Mouse (Mus musculus) MEL (cell line): ENCODE results near the gene Zfp617.

Experiments used
- CHD2 ChIP-seq: IDR thresholded peaks from 2 replicates; pipeline ENCODE4 v1.6.1; 2011; ENCODE audit warnings: low read length, improper control_type of control experiment
- CTCF ChIP-seq, 3 experiments: IDR thresholded peaks in 2 of 3; conservative IDR thresholded peaks in 1 of 3; 2 replicates each; pipeline ENCODE4 v1.5.1; 2011 to 2012; ENCODE audit warnings: low read length in 3 of 3, low read depth in 2 of 3, mild to moderate bottlenecking in 2 of 3, improper control_type of control experiment in 1 of 3, inconsistent platforms in 1 of 3, mixed read lengths in 1 of 3, moderate library complexity in 1 of 3; ENCODE audit not compliant: control insufficient read depth in 1 of 3, insufficient read depth in 1 of 3, poor library complexity in 1 of 3, severe bottlenecking in 1 of 3
- GABPA ChIP-seq: IDR thresholded peaks from 2 replicates; pipeline ENCODE4 v1.6.1; 2012; ENCODE audit warnings: low read depth, mild to moderate bottlenecking, inconsistent platforms, low read length, improper control_type of control experiment, moderate library complexity
- GATA1 ChIP-seq: IDR thresholded peaks from 2 replicates; pipeline ENCODE4 v1.6.1; 2011; ENCODE audit warnings: low read depth, low read length, improper control_type of control experiment
- KAT2A ChIP-seq: conservative IDR thresholded peaks from 2 replicates; pipeline ENCODE4 v1.6.1; 2012; ENCODE audit warnings: low read depth, low read length, improper control_type of control experiment, inconsistent platforms
- MYC ChIP-seq: IDR thresholded peaks from 2 replicates; pipeline ENCODE4 v1.6.1; 2011; ENCODE audit warnings: low read depth, mild to moderate bottlenecking, low read length, improper control_type of control experiment, moderate library complexity
- SMC3 ChIP-seq: IDR thresholded peaks from 2 replicates; pipeline ENCODE4 v1.6.1; 2011; ENCODE audit warnings: low read depth, low read length, improper control_type of control experiment
- USF1 ChIP-seq: IDR thresholded peaks from 2 replicates; pipeline ENCODE4 v1.6.1; 2014; ENCODE audit warnings: low read depth, mild to moderate bottlenecking, inconsistent platforms, low read length, improper control_type of control experiment, moderate library complexity

GRCm38 (mm10) chr8:71968100-71968499, 59.7 kb downstream of the Zfp617 start:
- TF ChIP-seq MYC (no peak), CTCF (IDR thresholded peaks at IDR 0.05 in 2 of 3, conservative IDR thresholded peaks at IDR 0.05 in 1 of 3; ENCODE audit: control insufficient read depth in 1 of 3, insufficient read depth in 1 of 3, low read depth in 2 of 3, low read length in 3 of 3, poor library complexity in 1 of 3, severe bottlenecking in 1 of 3) (no peak), USF1 (no peak), GABPA (no peak), GATA1 (no peak), SMC3 (no peak), KAT2A (no peak), CHD2 (no peak)
